Comparison of ENCODE assay signal across 17 mouse cellular contexts in genomic region chr3:108131216-108131615, GRCm38 (mm10). TPM values are rescaled to one million over a fixed set of nuclear protein-coding genes. Genes with fewer than 3 reads are reported as not detected.
DNase-seq lines count a peak whose midpoint lies in the region; ATAC-seq and TF ChIP-seq lines count a peak whose summit lies in the region.
"Had no signal": no experiment of that assay in that cellular context is flagged by ENCODE, and none has a peak within 500 bp of the region (broad histone marks: within the 10 kb centered on the region; RNA-seq: fewer than 3 reads in every experiment).

No protein-coding gene starts in this region.

- intact Hi-C loops in left cerebral cortex, postnatal 14 days (cut with DNase I), result no loop called here

- peak; percentile 55 for DNase-seq in heart, adult 11 months
- DNase-seq in heart, embryonic 10.5 days (ENCODE audit: low spot score), result no peak
- no peak for DNase-seq in Patski (ENCODE audit: low read depth, low spot score)
- DNase-seq in kidney, postnatal 14 days, result peak; percentile 65
- DNase-seq in embryonic facial prominence, embryonic 10.5 days (ENCODE audit: low spot score), result no peak
- DNase-seq in left cerebral cortex, postnatal 14 days (ENCODE audit: low spot score in 2 of 2), result no peak
- no peak for DNase-seq in hindbrain, postnatal 0 days (ENCODE audit: low spot score)
- DNase-seq: heart, postnatal 14 days had no signal

- H3K36me3 ChIP-seq in heart, embryonic 10.5 days, result no peaks in the 10 kb centered on the region
- H3K36me3 ChIP-seq in macrophage (ENCODE audit: inconsistent target), result no peaks in the 10 kb centered on the region
- H3K36me3 ChIP-seq in embryonic facial prominence, embryonic 10.5 days (replicated peaks), result no peaks in the 10 kb centered on the region
- H3K36me3 ChIP-seq in hindbrain, postnatal 0 days (ENCODE audit: insufficient read depth, low read length), result no peaks in the 10 kb centered on the region
- H3K36me3 ChIP-seq: embryonic facial prominence, embryonic 13.5 days; lung, embryonic 15.5 days had no signal

- H3K79me2 ChIP-seq in macrophage (ENCODE audit: inconsistent target), result peaks cover 100% of the 10 kb centered on the region

- H3K9ac ChIP-seq in hindbrain, postnatal 0 days (replicated peaks; ENCODE audit: low read length), result no peak overlapping the region
- H3K9ac ChIP-seq: embryonic facial prominence, embryonic 13.5 days; lung, embryonic 15.5 days had no signal

- ATAC-seq in Patski, result peak; percentile 20
- no peak for ATAC-seq in hindbrain, postnatal 0 days
- ATAC-seq: hindbrain, embryonic 16.5 days had no signal

- in situ Hi-C loops in Patski (cut with MboI; ENCODE audit: low pct_unique_long_range_greater_than_20kb), result no loop called here

- CTCF ChIA-PET in Patski (lab: Charles Lee), result interaction anchor here (0.7 to 1.7 kb wide), 7 partner anchors 9 to 38 kb away, joined by 3 to 5 read pairs (median 4); partner anchors contain the start of gene Gnat2

- no peak overlapping the region for H3K4me3 ChIP-seq in heart, embryonic 10.5 days
- H3K4me3 ChIP-seq in macrophage (ENCODE audit: inconsistent target), result no peak overlapping the region
- no peak overlapping the region for H3K4me3 ChIP-seq in embryonic facial prominence, embryonic 10.5 days
- H3K4me3 ChIP-seq in hindbrain, postnatal 0 days (ENCODE audit: low read length), result no peak overlapping the region
- H3K4me3 ChIP-seq: embryonic facial prominence, embryonic 13.5 days; forebrain, embryonic 10.5 days; lung, embryonic 15.5 days had no signal

- H3K4me2 ChIP-seq in hindbrain, postnatal 0 days (ENCODE audit: low read depth, low read length), result no peak overlapping the region
- H3K4me2 ChIP-seq: embryonic facial prominence, embryonic 13.5 days; lung, embryonic 15.5 days had no signal

- POLR2A ChIA-PET in Patski (lab: Charles Lee), result interaction anchor here (0.7 to 2.2 kb wide), 2 partner anchors 14 to 38 kb away, joined by 4 to 6 read pairs; partner anchors contain the start of gene Gnai3

- no peak overlapping the region for H3K27ac ChIP-seq in heart, embryonic 10.5 days
- peak overlapping the region; percentile 90 for H3K27ac ChIP-seq in macrophage
- no peak overlapping the region for H3K27ac ChIP-seq in embryonic facial prominence, embryonic 10.5 days (replicated peaks)
- no peak overlapping the region for H3K27ac ChIP-seq in hindbrain, postnatal 0 days
- H3K27ac ChIP-seq: embryonic facial prominence, embryonic 13.5 days; forebrain, embryonic 10.5 days had no signal

- H3K27me3 ChIP-seq in heart, embryonic 10.5 days (ENCODE audit: insufficient read depth, poor library complexity, severe bottlenecking), result no peaks in the 10 kb centered on the region
- no peaks in the 10 kb centered on the region for H3K27me3 ChIP-seq in Patski
- no peaks in the 10 kb centered on the region for H3K27me3 ChIP-seq in embryonic facial prominence, embryonic 10.5 days (replicated peaks; ENCODE audit: low read depth, poor library complexity, severe bottlenecking)
- no peaks in the 10 kb centered on the region for H3K27me3 ChIP-seq in hindbrain, postnatal 0 days (ENCODE audit: insufficient read depth, low read length)
- H3K27me3 ChIP-seq: embryonic facial prominence, embryonic 13.5 days; lung, embryonic 15.5 days had no signal

- TF ChIP-seq CTCF in Patski (IDR thresholded peaks at IDR 0.05), result no peak
- no peak for TF ChIP-seq CTCF in hindbrain, postnatal 0 days (IDR thresholded peaks at IDR 0.05; ENCODE audit: low read depth)

- H3K9me3 ChIP-seq in heart, embryonic 10.5 days, result no peaks in the 10 kb centered on the region
- H3K9me3 ChIP-seq in embryonic facial prominence, embryonic 10.5 days, result no peaks in the 10 kb centered on the region
- H3K9me3 ChIP-seq in hindbrain, postnatal 0 days (ENCODE audit: low read length), result no peaks in the 10 kb centered on the region
- H3K9me3 ChIP-seq: embryonic facial prominence, embryonic 13.5 days; forebrain, embryonic 10.5 days; lung, embryonic 15.5 days had no signal

- peaks cover 48% of the 10 kb centered on the region for H3K4me1 ChIP-seq in heart, embryonic 10.5 days
- peaks cover 22% of the 10 kb centered on the region for H3K4me1 ChIP-seq in embryonic facial prominence, embryonic 10.5 days
- no peaks in the 10 kb centered on the region for H3K4me1 ChIP-seq in hindbrain, postnatal 0 days (ENCODE audit: insufficient read depth, low read length)

- WGBS in heart, embryonic 10.5 days, result 89% methylated on average over 5 of the region's 5 CpGs
- 94% methylated on average over 5 of the region's 5 CpGs for WGBS in macrophage (ENCODE audit: missing documents)
- WGBS in embryonic facial prominence, embryonic 10.5 days, result 93% methylated on average over 5 of the region's 5 CpGs
- 93% methylated on average over 5 of the region's 5 CpGs for WGBS in hindbrain, postnatal 0 days

RNA-seq across cellular contexts. Expression of gene Gnai3, which starts 14.7 kb away (rescaled TPM):
- 106 and 131 TPM in 2 replicates for polyA plus RNA-seq in heart, embryonic 10.5 days (2016; fragmentation: Nextera tagmentation; extraction: Ambion mirVana)
- polyA plus RNA-seq in Patski (2021) (136 TPM), macrophage (2018) (64.3 to 104 TPM (median 77.4 TPM) in 3 replicates)
- 10 to 100 TPM; 20.6 to 66.4 (median 35.6) TPM for total RNA-seq in macrophage (2018; cell fraction: chromatin; rRNA removed)
- total RNA-seq in macrophage (2018; cell fraction: cytosol; rRNA removed), result 100 to 1,000 TPM in 10 of 26 experiments, 10 to 100 TPM in 16; 76.9 to 155 (median 97.7) TPM
- total RNA-seq in macrophage (2018; cell fraction: nucleus; rRNA removed), result 100 to 1,000 TPM in 2 of 26 experiments, 10 to 100 TPM in 24; 44.4 to 109 (median 66.3) TPM
- 194 and 195 TPM in 2 replicates for polyA plus RNA-seq in embryonic facial prominence, embryonic 10.5 days (2016; fragmentation: Nextera tagmentation; extraction: Ambion mirVana)
- total RNA-seq in left cerebral cortex, postnatal 14 days (2021), result 10 to 100 TPM; 31.1 to 34.1 TPM
- 61.0 and 66.6 TPM in 2 replicates for total RNA-seq in hindbrain, postnatal 0 days (2014; rRNA removed)
- polyA plus RNA-seq in hindbrain, postnatal 0 days (2015; fragmentation: Nextera tagmentation; extraction: Ambion mirVana), result 97.9 and 100 TPM in 2 replicates

RNA-seq across cellular contexts. Expression of gene Gpr61, which starts 23.5 kb away (rescaled TPM):
- 0.11 and 0.33 TPM in 2 replicates for polyA plus RNA-seq in heart, embryonic 10.5 days (2016; fragmentation: Nextera tagmentation; extraction: Ambion mirVana)
- 0.04 TPM for polyA plus RNA-seq in Patski (2021)
- total RNA-seq in macrophage (2018; cell fraction: chromatin; rRNA removed), result not detected
- not detected for total RNA-seq in macrophage (2018; cell fraction: cytosol; rRNA removed)
- total RNA-seq in macrophage (2018; cell fraction: nucleus; rRNA removed), result not detected
- polyA plus RNA-seq in macrophage (2018), result not detected in 3 replicates
- polyA plus RNA-seq in embryonic facial prominence, embryonic 10.5 days (2016; fragmentation: Nextera tagmentation; extraction: Ambion mirVana), result 0.30 and 0.36 TPM in 2 replicates
- total RNA-seq in left cerebral cortex, postnatal 14 days (2021), result 10 to 100 TPM; 19.7 to 21.0 TPM
- total RNA-seq in hindbrain, postnatal 0 days (2014; rRNA removed), result 12.2 and 12.4 TPM in 2 replicates
- polyA plus RNA-seq in hindbrain, postnatal 0 days (2015; fragmentation: Nextera tagmentation; extraction: Ambion mirVana), result 6.1 and 6.8 TPM in 2 replicates
- total RNA-seq: adrenal gland, postnatal 14 days; granulocyte monocyte progenitor cell, adult 5-6 weeks; heart, postnatal 14 days had no signal

RNA-seq across cellular contexts. Expression of gene Gnat2, which starts 38.6 kb away (rescaled TPM):
- 1.1 and 1.9 TPM in 2 replicates for polyA plus RNA-seq in heart, embryonic 10.5 days (2016; fragmentation: Nextera tagmentation; extraction: Ambion mirVana)
- 2.7 TPM for polyA plus RNA-seq in Patski (2021)
- total RNA-seq in macrophage (2018; cell fraction: chromatin; rRNA removed), result not detected
- under 1 TPM in 2 of 26 experiments, not detected in 24; 0.07 to 0.12 TPM for total RNA-seq in macrophage (2018; cell fraction: cytosol; rRNA removed)
- not detected for total RNA-seq in macrophage (2018; cell fraction: nucleus; rRNA removed)
- polyA plus RNA-seq in macrophage (2018), result not detected in 3 replicates
- polyA plus RNA-seq in embryonic facial prominence, embryonic 10.5 days (2016; fragmentation: Nextera tagmentation; extraction: Ambion mirVana), result 0.90 and 1.3 TPM in 2 replicates
- not detected for total RNA-seq in left cerebral cortex, postnatal 14 days (2021)
- not detected in 2 replicates for total RNA-seq in hindbrain, postnatal 0 days (2014; rRNA removed)
- polyA plus RNA-seq in hindbrain, postnatal 0 days (2015; fragmentation: Nextera tagmentation; extraction: Ambion mirVana), result 0.10 and 0.25 TPM in 2 replicates
- total RNA-seq: layer of hippocampus, postnatal 14 days; left cerebral cortex, postnatal 36 days had no signal

RNA-seq across cellular contexts. Expression of gene Ampd2, which starts 44.8 kb away (rescaled TPM):
- polyA plus RNA-seq in heart, embryonic 10.5 days (2016; fragmentation: Nextera tagmentation; extraction: Ambion mirVana), result 57.5 and 62.8 TPM in 2 replicates
- polyA plus RNA-seq in Patski (2021), result 78.2 TPM
- 100 to 1,000 TPM in 2 of 26 experiments, 10 to 100 TPM in 24; 21.4 to 129 (median 44.8) TPM for total RNA-seq in macrophage (2018; cell fraction: chromatin; rRNA removed)
- 10 to 100 TPM in 25 of 26 experiments, 1 to 10 TPM in 1; 9.3 to 16.5 (median 13.3) TPM for total RNA-seq in macrophage (2018; cell fraction: cytosol; rRNA removed)
- 100 to 1,000 TPM in 1 of 26 experiments, 10 to 100 TPM in 25; 12.7 to 107 (median 33.1) TPM for total RNA-seq in macrophage (2018; cell fraction: nucleus; rRNA removed)
- polyA plus RNA-seq in macrophage (2018), result 7.1 to 19.1 TPM (median 17.7 TPM) in 3 replicates
- 69.4 and 70.6 TPM in 2 replicates for polyA plus RNA-seq in embryonic facial prominence, embryonic 10.5 days (2016; fragmentation: Nextera tagmentation; extraction: Ambion mirVana)
- 10 to 100 TPM; 43.3 to 50.8 TPM for total RNA-seq in left cerebral cortex, postnatal 14 days (2021)
- total RNA-seq in hindbrain, postnatal 0 days (2014; rRNA removed), result 56.6 and 58.4 TPM in 2 replicates
- polyA plus RNA-seq in hindbrain, postnatal 0 days (2015; fragmentation: Nextera tagmentation; extraction: Ambion mirVana), result 40.3 and 43.2 TPM in 2 replicates

RNA-seq across cellular contexts. Expression of gene Amigo1, which starts 54.9 kb away (rescaled TPM):
- polyA plus RNA-seq in heart, embryonic 10.5 days (2016; fragmentation: Nextera tagmentation; extraction: Ambion mirVana), result 1.4 and 3.3 TPM in 2 replicates
- polyA plus RNA-seq in Patski (2021), result 16.6 TPM
- 1 to 10 TPM in 9 of 26 experiments, under 1 TPM in 15, not detected in 2; 0.12 to 5.3 (median 0.65) TPM for total RNA-seq in macrophage (2018; cell fraction: chromatin; rRNA removed)
- 1 to 10 TPM in 4 of 26 experiments, under 1 TPM in 22; 0.14 to 1.3 (median 0.62) TPM for total RNA-seq in macrophage (2018; cell fraction: cytosol; rRNA removed)
- 1 to 10 TPM in 12 of 26 experiments, under 1 TPM in 14; 0.32 to 5.2 (median 0.94) TPM for total RNA-seq in macrophage (2018; cell fraction: nucleus; rRNA removed)
- polyA plus RNA-seq in macrophage (2018), result 0.90 to 2.1 TPM (median 1.1 TPM) in 3 replicates
- 4.0 and 4.3 TPM in 2 replicates for polyA plus RNA-seq in embryonic facial prominence, embryonic 10.5 days (2016; fragmentation: Nextera tagmentation; extraction: Ambion mirVana)
- total RNA-seq in left cerebral cortex, postnatal 14 days (2021), result 10 to 100 TPM; 55.3 to 57.7 TPM
- total RNA-seq in hindbrain, postnatal 0 days (2014; rRNA removed), result 36.6 and 37.3 TPM in 2 replicates
- polyA plus RNA-seq in hindbrain, postnatal 0 days (2015; fragmentation: Nextera tagmentation; extraction: Ambion mirVana), result 10.7 and 11.3 TPM in 2 replicates

Comparison
In these comparisons a context has a peak if more than half of its experiments do, and no peak if none do; other contexts are left out.
1. DNase-seq: peak in heart, adult 11 months (single experiment) and kidney, postnatal 14 days (single experiment); none in heart, embryonic 10.5 days (single experiment), Patski (single experiment), embryonic facial prominence, embryonic 10.5 days (single experiment), left cerebral cortex, postnatal 14 days (0 of 2) and hindbrain, postnatal 0 days (single experiment).